Mouse (Mus musculus) thymus, postnatal 36 days (tissue): ENCODE measurements around the gene Tmem156.
"Not testable (repeated sequence)": the region's sequence is repeated elsewhere in the genome, so short reads cannot be mapped to it uniquely, and the experiment has no call there.

Source experiments
- DNase-seq, 2 experiments: peaks; one replicate each; pipeline ENCODE4 v3.0.0; 2022; ENCODE audit warnings: mixed read lengths in 2 of 2

Tmem156 gene

GRCm38 (mm10) chr5:65091921-65092320 is at the start of gene Tmem156:
Tmem156 (minus strand) TSS chr5:65092132.
- DNase-seq: no peak

- no peak for DNase-seq
Observed at GRCm38 (mm10) chr5:65141242-65141641, 49.3 kb upstream of the Tmem156 start.

GRCm38 (mm10) chr5:65137073-65137472 is 45.1 kb upstream of the Tmem156 start:
- DNase-seq: no peak

- DNase-seq: no peak
Observed at GRCm38 (mm10) chr5:65136159-65136558, 44.2 kb upstream of the Tmem156 start.

GRCm38 (mm10) chr5:65131211-65131879 is 39.4 kb upstream of the Tmem156 start:
- DNase-seq: no peak

GRCm38 (mm10) chr5:65130528-65131210 is 38.7 kb upstream of the Tmem156 start:
- no peak for DNase-seq

- no peak for DNase-seq
Observed at GRCm38 (mm10) chr5:65128481-65128880, 36.5 kb upstream of the Tmem156 start.

- no peak for DNase-seq
Observed at GRCm38 (mm10) chr5:65126137-65126536, 34.2 kb upstream of the Tmem156 start.

GRCm38 (mm10) chr5:65122616-65123015 is 30.7 kb upstream of the Tmem156 start:
- no peak for DNase-seq

GRCm38 (mm10) chr5:65119918-65120317 is 28.0 kb upstream of the Tmem156 start:
- no peak for DNase-seq

GRCm38 (mm10) chr5:65119495-65119894 is 27.6 kb upstream of the Tmem156 start:
- DNase-seq: no peak

GRCm38 (mm10) chr5:65116789-65117188 is 24.9 kb upstream of the Tmem156 start:
- DNase-seq: no peak

- no peak for DNase-seq
Observed at GRCm38 (mm10) chr5:65113323-65113722, 21.4 kb upstream of the Tmem156 start.

GRCm38 (mm10) chr5:65112225-65112624 is 20.3 kb upstream of the Tmem156 start:
- DNase-seq: not testable (repeated sequence)

- peak in 1 of 2 experiments; percentile 52 for DNase-seq
Observed at GRCm38 (mm10) chr5:65107773-65108432, 16.0 kb upstream of the Tmem156 start.

- DNase-seq: peak; percentile 83 to 86
Observed at GRCm38 (mm10) chr5:65106876-65107772, 15.2 kb upstream of the Tmem156 start, which contains the start of gene Klhl5. Klhl5 (plus strand) TSS chr5:65107539.

GRCm38 (mm10) chr5:65102641-65103042 is 10.7 kb upstream of the Tmem156 start:
- no peak for DNase-seq

GRCm38 (mm10) chr5:65102026-65102640 is 10.2 kb upstream of the Tmem156 start:
- DNase-seq: no peak

GRCm38 (mm10) chr5:65101621-65102020 is 9.7 kb upstream of the Tmem156 start:
- DNase-seq: no peak

- DNase-seq: no peak
Observed at GRCm38 (mm10) chr5:65101209-65101608, 9.3 kb upstream of the Tmem156 start.

- DNase-seq: no peak
Observed at GRCm38 (mm10) chr5:65100002-65100401, 8.1 kb upstream of the Tmem156 start.

- no peak for DNase-seq
Observed at GRCm38 (mm10) chr5:65097457-65097856, 5.5 kb upstream of the Tmem156 start.
